Mouse (Mus musculus): Measurements from ENCODE around the gene Olfr951. TPM values are rescaled to one million over a fixed set of nuclear protein-coding genes. Genes with fewer than 3 reads are reported as not detected.

Olfr951 gene
- not detected in 2 replicates for total RNA-seq (2021)
- long read RNA-seq, experiment 1: 0 reads
- long read RNA-seq, experiment 2: 0 reads

GRCm38 (mm10) chr9:39387110-39387509, at the start of gene Olfr951:
Olfr951 (plus strand) TSS chr9:39387410.
- no peak for DNase-seq

- no peak for DNase-seq
These were observed 39.8 kb downstream of the Olfr951 start, which contains the start of gene Olfr952 for GRCm38 (mm10) chr9:39427048-39427447. Olfr952 (minus strand) TSS chr9:39427148.

Other genes with a start within 250 kb of the Olfr951 start
- gene Olfr943, start 221.1 kb upstream of the Olfr951 start, total RNA-seq (2021): not detected in 2 replicates
- not detected in 2 replicates for gene Olfr944, start 185.5 kb upstream of the Olfr951 start, total RNA-seq (2021)
- gene Olfr1537, start 137.4 kb upstream of the Olfr951 start, total RNA-seq (2021): not detected in 2 replicates
- gene Olfr945, start 110.6 kb upstream of the Olfr951 start, total RNA-seq (2021): not detected in 2 replicates
- gene Olfr948, start 61.4 kb upstream of the Olfr951 start, total RNA-seq (2021): not detected in 2 replicates
- gene Olfr952, start 39.7 kb downstream of the Olfr951 start, total RNA-seq (2021): not detected in 2 replicates
- not detected in 2 replicates for gene Olfr954, start 69.3 kb downstream of the Olfr951 start, total RNA-seq (2021)
- gene Olfr955, start 84.5 kb downstream of the Olfr951 start, total RNA-seq (2021): not detected in 2 replicates
- gene Olfr44, start 106.6 kb downstream of the Olfr951 start, total RNA-seq (2021): not detected in 2 replicates
- not detected in 2 replicates for gene Olfr957, start 128.4 kb downstream of the Olfr951 start, total RNA-seq (2021)
- not detected in 2 replicates for gene Olfr958, start 166.6 kb downstream of the Olfr951 start, total RNA-seq (2021)
- not detected in 2 replicates for gene Olfr959, start 188.2 kb downstream of the Olfr951 start, total RNA-seq (2021)
- gene AW551984, start 217.0 kb downstream of the Olfr951 start, total RNA-seq (2021): 11.9 and 14.9 TPM in 2 replicates
- not detected in 2 replicates for gene Olfr148, start 223.2 kb downstream of the Olfr951 start, total RNA-seq (2021)
- gene Olfr960, start 234.0 kb downstream of the Olfr951 start, total RNA-seq (2021): not detected in 2 replicates